Mouse (Mus musculus) forebrain, postnatal 0 days (tissue): ENCODE data around the gene Ptch1. TPM values are rescaled to one million over a fixed set of nuclear protein-coding genes. Genes with fewer than 3 reads are reported as not detected.

Source experiments
- ATAC-seq: fragments of 200-750 bp; cut with Nextera tagmentation; 2 replicates; pipeline ENCODE4 v1.8.0; 2017; ENCODE audit warnings: mild to moderate bottlenecking, moderate library complexity
- DNase-seq: peaks from one replicate; pipeline ENCODE4 v3.0.0-alpha.2; 2015
- H3K27ac ChIP-seq: fragments of 300-500 bp; sonication (generic); 2 replicates; pipeline ENCODE4 v1.5.1; 2014; ENCODE audit warnings: low read depth, mild to moderate bottlenecking, antibody characterized with exemption, low read length, moderate library complexity, mixed read lengths
- H3K27me3 ChIP-seq: fragments of 300-500 bp; sonication (generic); 2 replicates; pipeline ENCODE4 v1.6.1; 2014; ENCODE audit warnings: mild to moderate bottlenecking, low read length, mixed read lengths; ENCODE audit not compliant: insufficient read depth
- H3K36me3 ChIP-seq: fragments of 300-500 bp; sonication (generic); 2 replicates; pipeline ENCODE4 v1.6.1; 2014; ENCODE audit warnings: mild to moderate bottlenecking, moderate library complexity; ENCODE audit not compliant: insufficient read depth
- H3K4me1 ChIP-seq: fragments of 300-500 bp; sonication (generic); 2 replicates; pipeline ENCODE4 v1.6.1; 2014; ENCODE audit warnings: antibody characterized with exemption; ENCODE audit not compliant: insufficient read depth
- H3K4me2 ChIP-seq: fragments of 300-500 bp; sonication (generic); 2 replicates; pipeline ENCODE4 v1.6.1; 2014; ENCODE audit warnings: low read depth, mild to moderate bottlenecking, moderate library complexity
- H3K4me3 ChIP-seq: fragments of 300-500 bp; sonication (generic); 2 replicates; pipeline ENCODE4 v1.5.1; 2014; ENCODE audit warnings: low read depth, low read length, mixed read lengths
- H3K9ac ChIP-seq: fragments of 300-500 bp; sonication (generic); 2 replicates; pipeline ENCODE4 v1.6.1; 2014; ENCODE audit warnings: mild to moderate bottlenecking
- H3K9me3 ChIP-seq: fragments of 300-500 bp; sonication (generic); 2 replicates; pipeline ENCODE4 v1.6.1; 2016; ENCODE audit warnings: low read length
- CTCF ChIP-seq: sonication (generic); IDR thresholded peaks from 2 replicates; pipeline ENCODE4 v1.5.1; 2016; ENCODE audit warnings: antibody characterized with exemption, control low read depth, low read depth
- WGBS: fragments of 180-500 bp; shearing (Covaris S2); extraction: QIAGEN DNeasy Blood & Tissue Kit; methylation state at CpG from one replicate; pipeline ENCODE4 v1.1.7; 2014; 5-methylcytosine and 5-hydroxymethylcytosine counted together
- polyA plus RNA-seq: library from polyadenylated mRNA; unstranded; fragments of >200 nt; fragmentation: Nextera tagmentation; extraction: Ambion mirVana; gene quantifications from 2 replicates; pipeline ENCODE4 v1.2.1, GENCODE M21; 2015
- total RNA-seq: library from RNA; depleted of rRNA; stranded (reverse); fragments of >200 nt; gene quantifications from 2 replicates; pipeline ENCODE4 v1.2.3, GENCODE M21; 2014

Ptch1 gene
- total and polyA plus RNA-seq, 2 experiments from 2014 or later, result 4.8 to 26.5 TPM

- H3K4me3 ChIP-seq, result peak overlapping the region; percentile 59
- H3K36me3 ChIP-seq, result no peaks in the 10 kb centered on the region
- 0 out of 2 replicates have a peak, but pooled peaks cover 13% of the 10 kb centered on the region for H3K4me1 ChIP-seq
- no peak overlapping the region for H3K27ac ChIP-seq
- ATAC-seq (no peak), DNase-seq (no peak)
- H3K4me2 ChIP-seq, result peak overlapping the region; percentile 99
- 2% methylated on average over 14 of the region's 14 CpGs for WGBS
- peaks cover 16% of the 10 kb centered on the region for H3K27me3 ChIP-seq
- TF ChIP-seq CTCF, result no peak
- H3K9ac ChIP-seq, result peak overlapping the region; percentile 49
- no peaks in the 10 kb centered on the region for H3K9me3 ChIP-seq
Measured at GRCm38 (mm10) chr13:63568306-63568705, 5.1 kb downstream of the Ptch1 start.

- Histone ChIP-seq H3K9me3 (no peaks in the 10 kb centered on the region), H3K27me3 (peaks cover 16% of the 10 kb centered on the region), H3K4me2 (peak overlapping the region; percentile 99), H3K36me3 (no peaks in the 10 kb centered on the region), H3K27ac (peak overlapping the region; percentile 66), H3K4me1 (0 out of 2 replicates have a peak, but pooled peaks cover 13% of the 10 kb centered on the region), H3K4me3 (peak overlapping the region; percentile 59), H3K9ac (peak overlapping the region; percentile 49)
- WGBS, result under 1% methylated on average over 62 of the region's 62 CpGs
- ATAC-seq, result peak; percentile 73
- no peak; the same call in 1 of the 2 replicates for TF ChIP-seq CTCF
- DNase-seq, result peak; percentile 94
Measured at GRCm38 (mm10) chr13:63567677-63568293, 5.6 kb downstream of the Ptch1 start.

- no peak for TF ChIP-seq CTCF
- Histone ChIP-seq H3K36me3 (no peaks in the 10 kb centered on the region), H3K9ac (peak overlapping the region; percentile 71), H3K4me1 (0 out of 2 replicates have a peak, but pooled peaks cover 7% of the 10 kb centered on the region), H3K27ac (peak overlapping the region; percentile 89), H3K4me2 (peak overlapping the region; percentile 99), H3K27me3 (peaks cover 16% of the 10 kb centered on the region), H3K4me3 (peak overlapping the region; percentile 86), H3K9me3 (no peaks in the 10 kb centered on the region)
- DNase-seq (peak; percentile 93), ATAC-seq (peak; percentile 74)
- under 1% methylated on average over 46 of the region's 46 CpGs for WGBS
Measured at GRCm38 (mm10) chr13:63566018-63567015, 7.1 kb downstream of the Ptch1 start.

- DNase-seq, result no peak
- Histone ChIP-seq H3K9ac (peak overlapping the region; percentile 71), H3K36me3 (no peaks in the 10 kb centered on the region), H3K4me1 (0 out of 2 replicates have a peak, but pooled peaks cover 5% of the 10 kb centered on the region), H3K4me2 (peak overlapping the region; percentile 99), H3K27ac (peak overlapping the region; percentile 89), H3K4me3 (peak overlapping the region; percentile 86), H3K27me3 (peaks cover 12% of the 10 kb centered on the region), H3K9me3 (no peaks in the 10 kb centered on the region)
- WGBS, result 2% methylated on average over 84 of the region's 99 CpGs
- TF ChIP-seq CTCF, result no peak
- ATAC-seq, result peak; percentile 3
Measured at GRCm38 (mm10) chr13:63565320-63566017, 7.9 kb downstream of the Ptch1 start.

- TF ChIP-seq CTCF, result no peak
- 0 out of 2 replicates have a peak, but pooled peaks cover 5% of the 10 kb centered on the region for H3K4me1 ChIP-seq
Measured at GRCm38 (mm10) chr13:63564626-63565319, 8.6 kb downstream of the Ptch1 start.

More at GRCm38 (mm10) chr13:63564626-63565319, 8.6 kb downstream of the Ptch1 start:
- Histone ChIP-seq H3K36me3 (no peaks in the 10 kb centered on the region), H3K27ac (peak overlapping the region; percentile 89), H3K9ac (peak overlapping the region; percentile 71), H3K9me3 (no peaks in the 10 kb centered on the region), H3K4me2 (peak overlapping the region; percentile 99), H3K27me3 (peaks cover 10% of the 10 kb centered on the region), H3K4me3 (peak overlapping the region; percentile 86)
- ATAC-seq, result no peak
- 3% methylated on average over 36 of the region's 36 CpGs for WGBS
- peak; percentile 75 for DNase-seq
